8 mouse cellular contexts compared by ENCODE assay signal in genomic region chr16:57496437-57497173, GRCm38 (mm10).
DNase-seq lines count a peak whose midpoint lies in the region; ATAC-seq lines count a peak whose summit lies in the region.
"Had no signal": no experiment of that assay in that cellular context is flagged by ENCODE, and none has a peak within 500 bp of the region (broad histone marks: within the 10 kb centered on the region; RNA-seq: fewer than 3 reads in every experiment).

No protein-coding gene starts in this region.

- ATAC-seq in lung, embryonic 15.5 days (ENCODE audit: borderline replicate concordance, extremely low read depth, low FRiP score, low TSS enrichment) = peak; percentile 67; the same call in 1 of the 2 replicates
- ATAC-seq in heart, embryonic 15.5 days (replicated peaks; ENCODE audit: insufficient number of reproducible peaks, insufficient read depth, low FRiP score, low read depth) = 0 out of 2 replicates have a peak, but pooled peaks have one; percentile 62
- ATAC-seq in liver, embryonic 11.5 days (replicated peaks; ENCODE audit: low FRiP score) = no peak

- 35% methylated on average over 10 of the region's 10 CpGs for WGBS in lung, embryonic 15.5 days
- 56% methylated on average over 10 of the region's 10 CpGs for whole genome bisulfite sequencing in heart, embryonic 15.5 days
- WGBS in liver, embryonic 11.5 days = 83% methylated on average over 10 of the region's 10 CpGs

- H3K4me3 ChIP-seq in lung, embryonic 15.5 days = no peak overlapping the region
- H3K4me3 ChIP-seq in heart, embryonic 15.5 days = no peak overlapping the region
- H3K4me3 ChIP-seq in liver, embryonic 11.5 days (ENCODE audit: low read depth, low read length) = no peak overlapping the region
- H3K4me3 ChIP-seq: myocyte had no signal

- no peak for DNase-seq in lung, postnatal 25 days (ENCODE audit: low spot score)
- peak; percentile 14 to 30 for DNase-seq in left cerebral cortex, adult 9 months (ENCODE audit: low spot score in 2 of 2)
- DNase-seq in retina, postnatal 7 days (ENCODE audit: low read depth, low spot score) = peak; percentile 4
- DNase-seq in embryo, embryonic 9.5 days (ENCODE audit: extremely low spot score) = no peak
- DNase-seq in liver, embryonic 11.5 days (ENCODE audit: low spot score) = no peak

- H3K9ac ChIP-seq in lung, embryonic 15.5 days = no peak overlapping the region
- H3K9ac ChIP-seq in heart, embryonic 15.5 days = no peak overlapping the region
- H3K9ac ChIP-seq in liver, embryonic 11.5 days (ENCODE audit: low read depth, low read length) = no peak overlapping the region

- H3K9me3 ChIP-seq in lung, embryonic 15.5 days = no peaks in the 10 kb centered on the region
- H3K9me3 ChIP-seq in heart, embryonic 15.5 days (replicated peaks) = no peaks in the 10 kb centered on the region
- H3K9me3 ChIP-seq in liver, embryonic 11.5 days (ENCODE audit: control insufficient read depth, low read length) = no peaks in the 10 kb centered on the region

- H3K4me2 ChIP-seq in lung, embryonic 15.5 days = no peak overlapping the region
- H3K4me2 ChIP-seq in heart, embryonic 15.5 days = no peak overlapping the region
- H3K4me2 ChIP-seq in liver, embryonic 11.5 days = no peak overlapping the region

- H3K36me3 ChIP-seq in lung, embryonic 15.5 days = no peaks in the 10 kb centered on the region
- no peaks in the 10 kb centered on the region for H3K36me3 ChIP-seq in heart, embryonic 15.5 days
- no peaks in the 10 kb centered on the region for H3K36me3 ChIP-seq in liver, embryonic 11.5 days (ENCODE audit: control insufficient read depth, insufficient read depth, low read length)

- H3K4me1 ChIP-seq in lung, embryonic 15.5 days = peaks cover 16% of the 10 kb centered on the region
- peaks cover 18% of the 10 kb centered on the region for H3K4me1 ChIP-seq in heart, embryonic 15.5 days (replicated peaks)
- H3K4me1 ChIP-seq in liver, embryonic 11.5 days (replicated peaks; ENCODE audit: control insufficient read depth, insufficient read depth, low read length) = no peaks in the 10 kb centered on the region

- peak overlapping the region; percentile 53 for H3K27ac ChIP-seq in lung, embryonic 15.5 days
- peak overlapping the region; percentile 41 for H3K27ac ChIP-seq in heart, embryonic 15.5 days
- H3K27ac ChIP-seq in liver, embryonic 11.5 days (ENCODE audit: low read depth, low read length) = no peak overlapping the region

- H3K27me3 ChIP-seq in lung, embryonic 15.5 days = no peaks in the 10 kb centered on the region
- H3K27me3 ChIP-seq in heart, embryonic 15.5 days = no peaks in the 10 kb centered on the region
- no peaks in the 10 kb centered on the region for H3K27me3 ChIP-seq in liver, embryonic 11.5 days (replicated peaks; ENCODE audit: control insufficient read depth, insufficient read depth, low read length)

Comparison
In these comparisons a context has a peak if more than half of its experiments do, and no peak if none do; other contexts are left out.
1. DNase-seq: peak in left cerebral cortex, adult 9 months (2 of 2) and retina, postnatal 7 days (single experiment); none in lung, postnatal 25 days (single experiment), embryo, embryonic 9.5 days (single experiment) and liver, embryonic 11.5 days (single experiment).